Mouse (Mus musculus): Measurements from ENCODE around the gene Gusb. TPM values are rescaled to one million over a fixed set of nuclear protein-coding genes. Genes with fewer than 3 reads are reported as not detected.

The Gusb gene
- polyA plus RNA-seq, 1 experiment from 2014 or later = 264 TPM

GRCm38 (mm10) chr5:129993374-129993773, 9.5 kb downstream of the Gusb start:
- WGBS = 92% methylated on average over 14 of the region's 14 CpGs
- no peak for ATAC-seq

DNA sequence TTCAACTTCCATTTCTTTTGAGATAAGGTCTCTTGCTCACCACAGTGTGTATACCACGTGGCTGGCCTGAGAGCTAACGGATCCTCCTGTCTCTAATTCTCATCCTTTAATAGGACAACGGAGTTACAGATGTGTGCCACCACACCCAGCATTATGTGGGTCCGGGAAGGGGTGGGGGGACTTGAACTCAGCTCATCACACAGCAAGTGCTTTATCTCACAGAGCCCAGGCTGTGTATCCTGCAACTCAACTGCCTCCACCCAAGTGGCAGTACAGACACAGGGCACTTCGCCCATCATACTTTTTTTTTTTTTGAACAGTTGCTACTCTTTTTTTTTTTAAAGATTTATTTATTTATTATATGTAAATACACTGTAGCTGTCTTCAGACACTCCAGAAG, 11.0 kb downstream of the Gusb start:
- H3K27ac ChIP-seq (ENCODE audit: low read depth, low read length) = no peak overlapping the region
- no peaks in the 10 kb centered on the region for H3K4me1 ChIP-seq (replicated peaks; ENCODE audit: control insufficient read depth, insufficient read depth, low read length)
- H3K27me3 ChIP-seq (replicated peaks; ENCODE audit: control insufficient read depth, insufficient read depth, low read length) = no peaks in the 10 kb centered on the region
- TF ChIP-seq CTCF (IDR thresholded peaks at IDR 0.05; ENCODE audit: low read depth) = no peak
- 93% methylated on average over 5 of the region's 5 CpGs for WGBS
- H3K4me3 ChIP-seq (ENCODE audit: low read depth, low read length) = no peak overlapping the region
- no peaks in the 10 kb centered on the region for H3K9me3 ChIP-seq (ENCODE audit: control insufficient read depth)
- H3K36me3 ChIP-seq (ENCODE audit: control insufficient read depth, insufficient read depth) = peaks cover 66% of the 10 kb centered on the region
- H3K9ac ChIP-seq (ENCODE audit: low read depth, low read length) = no peak overlapping the region
- H3K4me2 ChIP-seq (replicated peaks; ENCODE audit: low read depth) = no peak overlapping the region
- no peak for ATAC-seq

More at GRCm38 (mm10) chr5:129993374-129993773, 9.5 kb downstream of the Gusb start:
- no peak overlapping the region for H3K4me2 ChIP-seq (replicated peaks; ENCODE audit: low read depth)
- no peak overlapping the region for H3K4me3 ChIP-seq (ENCODE audit: low read depth, low read length)
- TF ChIP-seq CTCF (IDR thresholded peaks at IDR 0.05; ENCODE audit: low read depth) = no peak
- peaks cover 76% of the 10 kb centered on the region for H3K36me3 ChIP-seq (ENCODE audit: control insufficient read depth, insufficient read depth)
- H3K9me3 ChIP-seq (ENCODE audit: control insufficient read depth) = no peaks in the 10 kb centered on the region
- no peak overlapping the region for H3K9ac ChIP-seq (ENCODE audit: low read depth, low read length)
- H3K4me1 ChIP-seq (replicated peaks; ENCODE audit: control insufficient read depth, insufficient read depth, low read length) = no peaks in the 10 kb centered on the region
- no peaks in the 10 kb centered on the region for H3K27me3 ChIP-seq (replicated peaks; ENCODE audit: control insufficient read depth, insufficient read depth, low read length)
- H3K27ac ChIP-seq (ENCODE audit: low read depth, low read length) = no peak overlapping the region

GRCm38 (mm10) chr5:129989376-129989775, 13.5 kb downstream of the Gusb start:
- H3K9ac ChIP-seq (ENCODE audit: low read depth, low read length) = no peak overlapping the region
- TF ChIP-seq CTCF (IDR thresholded peaks at IDR 0.05; ENCODE audit: low read depth) = no peak
- no peaks in the 10 kb centered on the region for H3K9me3 ChIP-seq (ENCODE audit: control insufficient read depth)
- no peaks in the 10 kb centered on the region for H3K4me1 ChIP-seq (replicated peaks; ENCODE audit: control insufficient read depth, insufficient read depth, low read length)
- ATAC-seq = no peak
- no peak overlapping the region for H3K27ac ChIP-seq (ENCODE audit: low read depth, low read length)
- H3K27me3 ChIP-seq (replicated peaks; ENCODE audit: control insufficient read depth, insufficient read depth, low read length) = no peaks in the 10 kb centered on the region
- no peak overlapping the region for H3K4me2 ChIP-seq (replicated peaks; ENCODE audit: low read depth)
- no peak overlapping the region for H3K4me3 ChIP-seq (ENCODE audit: low read depth, low read length)
- 83% methylated on average over 13 of the region's 13 CpGs for WGBS
- H3K36me3 ChIP-seq (ENCODE audit: control insufficient read depth, insufficient read depth) = peaks cover 46% of the 10 kb centered on the region

GRCm38 (mm10) chr5:129980216-129980615, 22.6 kb downstream of the Gusb start:
- Histone ChIP-seq H3K27ac (ENCODE audit: low read depth, low read length) (peak overlapping the region; percentile 74; the same call in 1 of the 2 replicates), H3K9ac (ENCODE audit: low read depth, low read length) (no peak overlapping the region), H3K36me3 (ENCODE audit: control insufficient read depth, insufficient read depth) (peaks cover 20% of the 10 kb centered on the region), H3K27me3 (replicated peaks; ENCODE audit: control insufficient read depth, insufficient read depth, low read length) (no peaks in the 10 kb centered on the region), H3K4me1 (replicated peaks; ENCODE audit: control insufficient read depth, insufficient read depth, low read length) (no peaks in the 10 kb centered on the region), H3K4me3 (ENCODE audit: low read depth, low read length) (no peak overlapping the region), H3K4me2 (replicated peaks; ENCODE audit: low read depth) (no peak overlapping the region), H3K9me3 (ENCODE audit: control insufficient read depth) (no peaks in the 10 kb centered on the region)
- peak; percentile 18; the same call in 1 of the 2 replicates for ATAC-seq
- no peak for TF ChIP-seq CTCF (IDR thresholded peaks at IDR 0.05; ENCODE audit: low read depth)
- 50% methylated on average over 3 of the region's 3 CpGs for WGBS

DNA sequence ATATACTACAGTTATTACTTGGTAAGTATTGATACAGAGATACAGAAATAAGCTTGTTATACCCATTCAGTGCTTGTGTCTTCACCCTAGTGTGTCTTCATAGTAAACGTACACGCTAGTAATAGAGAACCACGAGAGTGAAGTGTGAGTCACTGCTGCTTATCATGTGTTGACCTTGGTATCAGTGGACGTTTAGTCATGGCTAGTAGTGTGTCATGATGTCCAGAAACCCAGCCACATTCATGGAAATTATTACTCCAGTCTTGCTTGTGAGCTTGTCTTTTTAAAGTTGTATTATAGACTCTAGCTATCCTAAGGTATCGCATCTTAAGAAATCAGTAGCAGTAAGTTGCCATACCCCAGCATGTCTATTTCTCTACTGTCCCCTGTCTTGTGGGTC, 24.2 kb downstream of the Gusb start:
- H3K27me3 ChIP-seq (replicated peaks; ENCODE audit: control insufficient read depth, insufficient read depth, low read length) = no peaks in the 10 kb centered on the region
- H3K27ac ChIP-seq (ENCODE audit: low read depth, low read length) = peak overlapping the region; percentile 74
- H3K4me2 ChIP-seq (replicated peaks; ENCODE audit: low read depth) = no peak overlapping the region
- no peak overlapping the region for H3K9ac ChIP-seq (ENCODE audit: low read depth, low read length)
- H3K4me3 ChIP-seq (ENCODE audit: low read depth, low read length) = no peak overlapping the region
- 58% methylated on average over 5 of the region's 5 CpGs for WGBS
- no peaks in the 10 kb centered on the region for H3K4me1 ChIP-seq (replicated peaks; ENCODE audit: control insufficient read depth, insufficient read depth, low read length)
- ATAC-seq = peak; percentile 53
- peaks cover 17% of the 10 kb centered on the region for H3K36me3 ChIP-seq (ENCODE audit: control insufficient read depth, insufficient read depth)
- no peaks in the 10 kb centered on the region for H3K9me3 ChIP-seq (ENCODE audit: control insufficient read depth)
- no peak for TF ChIP-seq CTCF (IDR thresholded peaks at IDR 0.05; ENCODE audit: low read depth)

DNA sequence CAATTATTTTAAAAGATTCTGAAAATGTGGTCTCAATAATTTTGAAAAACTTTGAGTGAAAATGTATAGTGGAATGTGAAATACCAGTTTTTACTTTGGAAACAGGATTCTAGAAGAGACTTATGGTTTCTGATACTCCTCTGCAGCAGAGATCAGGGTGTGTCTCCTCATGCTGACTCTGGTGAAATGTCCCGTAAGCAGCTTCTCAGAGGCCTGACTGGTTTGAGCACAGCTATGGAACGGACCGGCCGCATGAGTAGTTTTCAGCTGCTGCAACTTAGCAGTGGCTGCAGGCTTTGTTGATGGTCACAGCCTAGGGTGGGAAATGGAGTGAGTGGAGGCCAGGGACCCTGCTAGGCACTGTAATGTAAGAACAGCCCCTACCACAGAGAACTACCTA, 25.1 kb downstream of the Gusb start:
- Histone ChIP-seq H3K27ac (ENCODE audit: low read depth, low read length) (peak overlapping the region; percentile 86), H3K4me1 (replicated peaks; ENCODE audit: control insufficient read depth, insufficient read depth, low read length) (no peaks in the 10 kb centered on the region), H3K4me2 (replicated peaks; ENCODE audit: low read depth) (no peak overlapping the region), H3K4me3 (ENCODE audit: low read depth, low read length) (no peak overlapping the region), H3K9ac (ENCODE audit: low read depth, low read length) (peak overlapping the region; percentile 45; the same call in 1 of the 2 replicates), H3K36me3 (ENCODE audit: control insufficient read depth, insufficient read depth) (peaks cover 8% of the 10 kb centered on the region), H3K9me3 (ENCODE audit: control insufficient read depth) (no peaks in the 10 kb centered on the region), H3K27me3 (replicated peaks; ENCODE audit: control insufficient read depth, insufficient read depth, low read length) (no peaks in the 10 kb centered on the region)
- ATAC-seq = no peak
- 63% methylated on average over 4 of the region's 4 CpGs for WGBS
- no peak for TF ChIP-seq CTCF (IDR thresholded peaks at IDR 0.05; ENCODE audit: low read depth)

DNA sequence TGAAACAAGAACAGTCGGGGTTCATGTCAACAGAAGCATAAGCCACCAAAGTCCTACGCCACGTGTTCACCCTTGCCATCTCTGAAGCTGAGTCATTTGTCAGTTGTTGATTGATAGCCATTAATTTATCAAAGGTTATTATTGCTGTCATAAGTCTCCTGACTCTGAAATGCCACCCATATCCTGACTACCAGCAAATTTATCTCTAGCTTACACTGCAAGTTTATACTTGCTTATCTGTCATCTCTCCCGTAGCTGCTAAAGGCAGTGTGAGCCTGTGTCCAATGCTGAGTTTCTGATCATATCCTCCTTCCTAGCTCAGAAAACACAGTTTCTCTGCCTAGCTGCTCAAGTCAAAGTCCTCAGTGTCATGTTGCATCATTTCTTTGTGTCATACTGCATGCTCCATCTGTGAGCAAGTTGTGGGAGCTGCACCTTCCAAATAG, 28.0 kb downstream of the Gusb start:
- no peaks in the 10 kb centered on the region for H3K27me3 ChIP-seq (replicated peaks; ENCODE audit: control insufficient read depth, insufficient read depth, low read length)
- peak overlapping the region; percentile 92 for H3K27ac ChIP-seq (ENCODE audit: low read depth, low read length)
- no peak overlapping the region for H3K9ac ChIP-seq (ENCODE audit: low read depth, low read length)
- no peak overlapping the region for H3K4me2 ChIP-seq (replicated peaks; ENCODE audit: low read depth)
- H3K4me1 ChIP-seq (replicated peaks; ENCODE audit: control insufficient read depth, insufficient read depth, low read length) = no peaks in the 10 kb centered on the region
- no peak overlapping the region for H3K4me3 ChIP-seq (ENCODE audit: low read depth, low read length)
- 44% methylated on average over 4 of the region's 4 CpGs for WGBS
- TF ChIP-seq CTCF (IDR thresholded peaks at IDR 0.05; ENCODE audit: low read depth) = no peak
- ATAC-seq = peak; percentile 90
- H3K9me3 ChIP-seq (ENCODE audit: control insufficient read depth) = no peaks in the 10 kb centered on the region
- peaks cover 8% of the 10 kb centered on the region; the same call in 1 of the 2 replicates for H3K36me3 ChIP-seq (ENCODE audit: control insufficient read depth, insufficient read depth)
